Mouse (Mus musculus) brain, embryonic 14.5 days (tissue): ENCODE results near the gene Tcte1.

ENCODE experiments used
- CTCF ChIP-seq: fragments of 200-500 bp; IDR thresholded peaks from 2 replicates; pipeline ENCODE4 v1.5.1; 2012; ENCODE audit warnings: inconsistent platforms, mild to moderate bottlenecking, moderate library complexity, borderline replicate concordance; ENCODE audit not compliant: insufficient read depth, insufficient read length; ENCODE audit errors: extremely low read depth
- POLR2A ChIP-seq: fragments of 200-500 bp; IDR thresholded peaks from 2 replicates; pipeline ENCODE4 v1.6.1; 2012; ENCODE audit warnings: mild to moderate bottlenecking, inconsistent platforms, borderline replicate concordance; ENCODE audit not compliant: poor library complexity, insufficient read depth, insufficient read length, severe bottlenecking; ENCODE audit errors: extremely low read depth

GRCm38 (mm10) chr17:45523263-45523662 lies at the start of gene Tcte1:
- TF ChIP-seq CTCF (no peak), POLR2A (no peak)
